ENCODE assay signal across 8 mouse cellular contexts in the genomic region with DNA sequence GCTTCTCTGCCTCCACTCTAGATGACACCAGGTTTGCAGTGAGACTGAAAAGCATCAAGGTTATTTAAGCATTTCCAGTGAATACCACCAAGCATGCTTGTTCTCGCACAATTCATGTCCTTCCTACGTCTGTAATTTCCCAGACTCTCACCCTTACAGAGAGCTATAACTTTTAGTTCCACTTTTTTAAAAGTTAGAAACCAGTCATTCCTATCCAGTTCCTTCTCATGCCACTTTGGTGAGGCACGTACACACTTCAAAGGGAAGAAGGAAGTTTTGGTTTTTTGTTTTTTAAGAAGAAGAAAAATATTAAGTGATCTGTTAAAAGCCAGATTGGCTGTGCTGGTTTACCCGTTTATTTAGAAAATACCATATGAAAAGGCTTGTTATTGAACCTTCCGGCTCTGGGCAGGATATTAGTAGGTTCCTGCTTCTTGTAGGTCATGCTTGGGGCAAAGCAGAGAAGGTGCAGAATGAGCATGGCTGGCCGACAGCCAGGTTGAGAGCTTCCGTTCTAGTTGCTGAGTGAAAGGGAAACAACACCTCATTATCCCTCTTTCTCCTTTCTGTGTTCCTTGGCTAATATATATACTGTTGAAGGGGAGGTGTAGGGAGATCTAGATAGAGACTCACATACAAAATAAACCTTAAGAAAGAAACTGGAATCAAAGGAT.
A peak's percentile ranks its signal among the peaks of the same experiment; 100 is the strongest.
DNase-seq lines count a peak whose midpoint lies in the region; ATAC-seq lines count a peak whose summit lies in the region.

No protein-coding gene starts in this region.

- no peak overlapping the region for H3K4me2 ChIP-seq in heart, embryonic 11.5 days

- H3K27ac ChIP-seq in heart, embryonic 11.5 days (ENCODE audit: low read depth, low read length) = no peak overlapping the region

- no peaks in the 10 kb centered on the region for H3K9me3 ChIP-seq in heart, embryonic 11.5 days (replicated peaks; ENCODE audit: control insufficient read depth, low read length)

- H3K4me1 ChIP-seq in heart, embryonic 11.5 days (ENCODE audit: control insufficient read depth, insufficient read depth, low read length) = peaks cover 7% of the 10 kb centered on the region; the same call in 1 of the 2 replicates

- no peak for ATAC-seq in heart, embryonic 11.5 days (replicated peaks; ENCODE audit: insufficient number of reproducible peaks, low FRiP score, low TSS enrichment)
- peak; percentile 77 for ATAC-seq in megakaryocyte, adult 5-6 weeks (ENCODE audit: poor library complexity, severe bottlenecking)

- peak; percentile 45 to 75 for DNase-seq in heart, adult 18-20 months
- peak; percentile 49 for DNase-seq in adrenal gland, postnatal 25 days
- DNase-seq in kidney, adult 18-20 months = peak; percentile 47
- no peak for DNase-seq in cerebellum, adult 9-11 months
- no peak for DNase-seq in cerebellum, postnatal 10 days
- DNase-seq in frontal cortex, postnatal 10 days (ENCODE audit: low spot score in 2 of 2) = no peak

- H3K4me3 ChIP-seq in heart, embryonic 11.5 days (ENCODE audit: low read depth, low read length) = no peak overlapping the region

- H3K27me3 ChIP-seq in heart, embryonic 11.5 days (ENCODE audit: control insufficient read depth, insufficient read depth, low read length) = no peaks in the 10 kb centered on the region

- WGBS in heart, embryonic 11.5 days (ENCODE audit: insufficient replicate concordance) = 69% methylated on average over 7 of the region's 7 CpGs

- no peak overlapping the region for H3K9ac ChIP-seq in heart, embryonic 11.5 days (ENCODE audit: low read depth, low read length)

- H3K36me3 ChIP-seq in heart, embryonic 11.5 days (ENCODE audit: control insufficient read depth, insufficient read depth, low read length) = no peaks in the 10 kb centered on the region; the same call in 1 of the 2 replicates

Comparison
In these comparisons a context has a peak if more than half of its experiments do, and no peak if none do; other contexts are left out.
1. DNase-seq: peak in heart, adult 18-20 months (2 of 2), adrenal gland, postnatal 25 days (single experiment) and kidney, adult 18-20 months (single experiment); none in cerebellum, adult 9-11 months (single experiment), cerebellum, postnatal 10 days (0 of 2) and frontal cortex, postnatal 10 days (0 of 2).